Mouse (Mus musculus) adrenal gland, postnatal 14 days (tissue): Measurements from ENCODE around the gene Gng2. TPM values are rescaled to one million over a fixed set of nuclear protein-coding genes. Genes with fewer than 3 reads are reported as not detected.
A peak's percentile ranks its signal among the peaks of the same experiment; 100 is the strongest.

Experiments used
- DNase-seq: peaks from one replicate; pipeline ENCODE4 v3.0.0; 2021; ENCODE audit warnings: mixed read lengths
- long read RNA-seq, 2 experiments: library from polyadenylated mRNA; stranded (forward); transcript quantifications; one replicate each; pipeline ENCODE4 v2.0.0; 2021
- total RNA-seq: library from RNA; stranded (reverse); gene quantifications from 2 replicates; pipeline ENCODE4 v1.2.3, GENCODE M21; 2021

Gng2 gene
- 32.7 and 44.4 TPM in 2 replicates for total RNA-seq
- long read RNA-seq, experiment 1, partial matches to known transcripts = 0 of 7 reads
- long read RNA-seq, experiment 1, other reads (novel, unspliced or antisense) = 3 of 7 reads
- long read RNA-seq, experiment 2, partial matches to known transcripts = 0 of 1 reads
- long read RNA-seq, experiment 2, other reads (novel, unspliced or antisense) = 1 of 1 reads

DNA sequence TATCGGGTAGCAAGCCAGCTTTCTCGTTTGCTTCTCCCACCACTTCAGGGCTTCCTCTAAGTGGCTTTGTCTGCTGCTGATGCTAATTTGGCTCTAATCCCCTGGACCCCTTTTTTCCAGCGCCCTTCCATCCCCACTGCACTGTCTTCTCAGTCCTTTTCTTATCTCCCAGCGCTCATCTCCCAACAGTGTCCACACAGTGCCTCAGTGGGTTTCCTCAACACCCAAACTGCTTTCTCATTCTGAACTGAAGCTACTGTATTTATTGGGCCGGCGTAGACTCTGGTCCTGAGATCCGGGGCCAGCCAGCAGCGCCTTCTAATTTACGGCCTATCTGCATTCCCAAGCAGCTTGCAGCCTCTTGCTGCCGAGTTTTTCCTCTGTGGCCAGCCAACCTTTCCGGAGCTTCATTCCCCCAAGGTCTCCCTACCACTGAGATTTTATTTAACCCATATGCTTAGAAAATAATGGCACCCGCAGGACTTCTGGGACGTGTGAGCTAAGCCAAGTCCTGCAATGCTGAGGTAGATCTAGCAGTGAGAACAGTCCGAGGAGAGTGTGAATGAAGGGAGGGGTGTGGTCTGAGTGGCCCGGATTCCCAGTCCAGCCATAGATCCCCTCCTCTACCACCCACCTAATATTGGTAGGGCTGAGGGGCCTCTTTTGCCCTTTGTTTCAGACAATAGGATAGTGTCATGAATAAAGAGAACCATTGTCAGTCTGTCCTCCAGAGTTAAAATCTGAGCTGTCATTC, at the start of gene Gng2:
Gng2 (minus strand) TSS at position 357 of the 754 bp plus-strand sequence.
- DNase-seq = no peak

DNA sequence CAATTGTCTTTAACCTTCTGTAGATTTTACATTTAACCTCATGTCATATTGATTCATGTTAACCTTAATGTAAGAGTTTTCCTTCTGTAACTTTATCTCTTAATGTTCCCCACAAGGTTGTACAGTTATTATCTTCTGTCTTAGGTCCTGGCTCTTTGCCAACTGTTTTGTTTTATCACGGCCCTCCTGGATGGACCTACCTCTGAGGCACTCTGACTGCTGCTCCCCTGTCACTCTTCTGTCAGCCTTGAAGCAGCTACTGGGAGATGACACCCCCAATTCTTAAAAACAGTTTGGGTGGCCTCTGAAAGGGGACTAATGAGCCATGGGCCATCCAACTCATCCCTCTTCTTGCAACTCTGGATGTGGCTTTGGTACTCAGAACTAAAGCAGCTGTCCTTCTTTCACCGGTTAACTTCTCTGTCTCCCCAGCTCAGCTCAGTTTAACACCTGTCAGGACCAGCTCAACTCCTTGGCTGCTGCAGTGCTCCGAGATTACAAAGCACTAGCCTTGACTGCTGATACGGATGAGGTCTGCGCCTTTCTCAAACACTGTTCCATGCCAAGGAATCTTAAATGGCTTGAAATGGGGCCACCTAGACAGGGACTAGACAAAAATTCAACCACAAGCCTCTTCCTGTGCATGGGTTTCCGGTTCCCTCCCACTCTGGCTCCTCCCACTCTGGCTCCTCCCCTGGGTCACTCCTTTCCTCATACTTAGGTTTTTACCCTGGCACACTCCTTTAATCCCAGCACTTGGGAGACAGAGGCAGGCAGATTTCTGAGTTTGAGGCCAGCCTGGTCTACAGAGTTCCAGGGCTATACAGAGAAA, 47.7 kb upstream of the Gng2 start:
- peak; percentile 27 for DNase-seq

DNA sequence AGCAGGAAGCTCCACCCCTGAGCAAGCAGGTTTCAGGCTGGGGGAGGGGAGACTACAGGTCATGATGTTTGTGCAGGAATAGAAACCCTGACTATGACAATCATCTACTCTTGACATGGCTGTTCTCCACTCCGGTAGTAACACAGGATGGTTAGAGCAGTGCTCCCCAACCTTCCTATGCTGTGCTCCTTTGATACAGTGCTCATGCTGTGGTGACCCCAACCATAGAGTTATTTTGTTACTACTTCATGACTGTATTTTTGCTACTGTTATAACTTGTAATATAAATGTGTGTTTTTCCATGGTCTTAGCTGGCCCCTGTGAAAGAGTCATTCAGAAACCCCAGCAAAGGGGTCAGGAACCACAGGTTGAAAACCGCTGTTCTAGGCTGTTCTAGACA, 46.5 kb upstream of the Gng2 start:
- no peak for DNase-seq

DNA sequence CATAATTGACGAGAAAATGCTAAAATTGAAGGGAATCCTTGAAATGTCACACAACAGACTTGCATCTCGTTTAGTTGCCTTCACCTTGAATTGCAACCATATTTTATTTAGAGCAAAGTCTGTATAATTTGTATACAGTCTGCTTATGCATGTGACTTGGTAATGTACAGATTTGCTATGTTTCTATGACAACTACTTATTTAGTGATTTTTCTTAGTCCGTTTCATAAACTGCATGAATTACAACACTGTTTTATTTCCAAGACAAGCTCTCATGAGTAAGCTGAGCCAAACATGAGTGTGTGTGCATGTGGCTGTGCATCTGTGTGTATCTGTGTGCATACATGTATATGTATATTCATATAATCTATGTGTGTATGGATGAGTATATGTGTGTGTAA, 42.1 kb upstream of the Gng2 start:
- no peak for DNase-seq

DNA sequence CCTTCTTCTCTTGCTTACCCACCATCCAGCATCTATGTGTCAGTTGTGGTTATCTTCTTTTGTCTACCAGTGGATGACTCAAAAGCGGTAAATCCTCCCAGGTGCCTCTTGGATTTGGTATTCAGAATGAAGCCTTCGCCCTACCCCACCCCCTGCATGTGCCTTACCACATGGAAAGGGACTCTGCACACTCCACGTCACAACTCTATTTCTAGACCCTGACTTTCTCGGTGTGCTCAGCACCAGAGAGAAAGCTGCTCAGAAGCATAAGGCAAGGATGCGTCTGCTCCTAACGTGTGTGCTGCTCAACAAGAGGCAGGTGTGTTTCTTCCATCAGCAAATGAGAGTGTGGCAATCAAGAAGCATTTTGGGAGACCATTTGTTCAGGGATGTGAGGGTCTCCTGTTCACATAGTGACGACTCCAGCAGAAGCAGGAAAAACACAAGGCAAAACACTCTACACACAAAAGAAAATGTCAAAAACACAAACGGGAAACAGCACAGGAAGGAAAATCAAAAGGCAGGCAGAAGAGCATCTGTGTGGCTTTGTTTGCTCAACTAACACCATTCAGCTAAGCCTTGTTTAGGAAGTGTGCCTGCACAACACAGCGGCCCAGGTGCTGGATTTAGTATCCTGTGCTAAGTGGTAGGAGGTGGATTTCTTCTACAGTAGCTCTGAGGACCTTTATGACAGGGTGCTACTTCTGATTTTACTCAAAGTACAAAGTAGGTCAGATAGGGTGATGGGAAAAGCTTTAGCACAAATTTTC, 35.3 kb upstream of the Gng2 start:
- no peak for DNase-seq

DNA sequence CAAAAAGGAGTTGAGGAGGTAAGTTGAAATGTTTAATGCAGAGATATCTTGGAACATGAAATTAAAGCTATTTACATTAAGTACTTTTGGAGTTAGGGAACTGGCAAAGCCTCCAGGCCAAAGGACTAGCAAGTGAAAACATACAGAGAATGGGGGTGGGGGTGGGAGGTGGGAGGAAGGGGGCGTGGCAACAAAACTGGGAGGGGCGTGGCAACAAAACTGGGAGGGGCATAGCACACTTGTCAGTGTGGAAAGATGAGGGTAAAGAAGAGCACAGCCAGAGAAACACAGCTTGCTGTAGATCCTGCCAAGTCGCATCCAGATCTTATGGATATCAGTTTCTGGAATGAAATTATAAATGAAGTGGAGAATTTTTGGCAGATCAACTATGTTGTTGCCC, 30.0 kb upstream of the Gng2 start:
- DNase-seq = no peak

DNA sequence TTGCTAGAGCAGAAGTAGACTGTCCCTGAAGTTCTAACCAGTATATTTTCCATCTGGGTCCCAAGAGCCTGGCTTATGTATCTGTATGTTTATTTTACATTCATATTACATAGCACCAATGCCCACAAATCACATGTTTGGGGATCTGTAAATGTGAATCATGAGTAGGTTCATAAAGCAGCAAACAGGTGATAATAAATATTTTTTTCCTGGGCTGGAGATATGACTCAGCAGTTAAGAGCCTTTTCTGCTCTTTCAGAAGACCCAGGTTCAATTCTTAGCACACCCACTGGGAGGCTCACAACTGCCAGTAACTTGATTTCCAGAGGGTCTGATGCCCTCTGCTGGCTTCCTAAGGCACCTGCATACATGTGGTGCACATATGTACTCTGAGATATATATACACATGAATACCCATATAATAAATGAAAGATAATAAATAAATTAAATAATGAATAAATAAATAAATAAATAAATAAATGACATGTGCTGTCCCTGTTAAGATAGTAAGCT, 27.4 kb upstream of the Gng2 start:
- DNase-seq = no peak

DNA sequence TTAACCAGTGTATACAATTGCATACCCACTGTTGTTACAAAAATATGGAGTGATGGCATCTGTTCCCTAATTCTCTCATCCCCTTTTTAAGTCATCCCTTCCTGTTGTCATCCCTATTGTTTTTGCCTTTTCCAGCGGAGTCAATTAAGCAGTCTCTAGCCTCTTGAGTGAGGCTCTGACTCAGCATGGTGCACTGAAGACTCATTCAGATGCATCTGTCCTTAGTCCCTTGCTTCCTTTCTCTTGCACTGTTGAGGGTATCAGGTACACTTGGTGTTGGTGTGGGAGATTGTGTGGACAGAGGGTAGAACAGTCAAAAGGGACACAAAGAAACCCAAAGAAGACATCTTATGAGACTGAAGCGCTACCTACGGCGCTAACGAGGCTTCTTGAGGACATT, 19.4 kb upstream of the Gng2 start:
- no peak for DNase-seq

DNA sequence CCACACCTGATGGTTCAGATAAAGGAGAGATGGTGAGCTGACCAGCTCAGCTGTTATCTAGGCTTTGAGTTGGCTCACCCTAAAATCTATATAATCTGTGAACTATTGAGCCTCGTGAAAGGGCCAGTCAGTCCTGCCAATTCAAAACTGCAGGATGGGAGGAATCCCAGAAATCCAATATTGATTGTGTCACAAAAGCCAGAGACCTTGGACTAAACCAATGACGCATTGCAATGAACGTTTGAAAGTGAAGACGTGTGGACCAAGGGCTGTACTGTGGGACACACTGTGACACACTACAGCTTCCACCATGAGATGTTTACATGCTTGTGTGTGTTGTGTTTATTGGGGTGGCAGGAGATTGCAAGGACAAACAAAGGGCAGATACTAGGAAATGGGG, 18.5 kb upstream of the Gng2 start:
- DNase-seq = no peak

DNA sequence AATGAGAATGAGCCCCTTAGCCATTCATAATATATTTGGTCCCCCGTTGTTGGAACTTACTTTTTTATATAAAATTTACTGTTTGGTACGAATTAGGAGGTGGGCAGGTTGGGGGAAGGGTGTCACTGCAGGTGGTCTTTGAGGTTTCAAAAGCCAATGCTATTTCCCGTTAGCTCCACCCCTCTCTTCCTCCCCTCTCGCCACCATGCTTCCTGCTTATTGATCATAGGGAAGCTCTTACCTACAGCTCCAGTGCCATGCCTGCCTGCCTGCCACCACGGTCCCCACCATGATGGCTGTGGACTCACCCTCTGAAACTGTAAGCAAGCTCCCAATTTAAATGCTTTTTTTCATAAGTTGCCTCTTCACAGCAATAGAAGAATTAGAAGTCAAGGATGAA, 16.6 kb upstream of the Gng2 start:
- DNase-seq = no peak

DNA sequence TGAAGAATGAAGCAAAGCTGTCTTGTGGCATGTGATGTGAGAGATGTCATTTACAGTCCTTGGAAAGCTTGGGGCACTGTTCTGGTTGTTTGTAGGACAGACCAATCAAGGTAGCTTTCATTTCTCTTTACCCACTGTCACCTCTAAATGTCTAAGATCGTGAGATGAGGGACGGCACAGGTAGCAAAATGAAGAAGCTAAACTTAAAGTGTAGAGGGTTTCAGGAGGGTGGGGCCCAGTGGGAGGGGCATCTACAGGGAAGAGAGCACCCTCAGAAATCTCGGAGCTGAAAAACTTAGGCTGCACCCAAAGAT, 16.1 kb upstream of the Gng2 start:
- DNase-seq = no peak

DNA sequence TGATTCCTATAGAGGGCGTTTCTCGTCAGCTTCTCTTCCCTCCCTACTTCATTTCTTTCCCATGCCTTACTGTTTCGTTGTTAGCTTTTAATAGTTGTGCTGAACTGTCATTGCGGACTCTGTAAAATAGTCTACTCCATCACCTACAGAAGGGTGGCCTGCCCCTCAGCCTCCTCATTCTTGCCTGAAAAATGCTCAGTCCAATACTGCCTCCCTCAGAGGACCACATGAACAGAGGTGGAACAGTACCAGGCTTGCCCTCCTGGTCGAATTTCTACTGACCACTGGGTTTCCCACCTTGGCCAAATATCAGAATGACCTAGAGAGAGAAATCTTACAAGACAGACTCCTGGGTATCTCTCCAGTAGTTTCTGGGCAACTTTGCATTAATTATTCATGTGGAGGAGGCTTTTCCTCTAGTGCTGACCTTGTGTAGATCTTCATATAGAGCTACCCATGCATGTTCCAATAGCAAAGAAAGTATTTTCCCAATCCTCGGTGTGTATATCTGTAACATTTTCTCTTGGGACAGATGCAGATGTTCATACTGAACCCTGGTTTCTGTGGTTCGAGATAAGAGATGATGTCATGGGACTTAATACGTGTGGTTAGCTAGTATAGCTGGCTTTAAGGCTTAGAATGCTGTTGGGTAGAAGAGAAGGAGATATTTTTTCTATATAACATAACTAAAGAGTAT, 15.6 kb upstream of the Gng2 start:
- no peak for DNase-seq

DNA sequence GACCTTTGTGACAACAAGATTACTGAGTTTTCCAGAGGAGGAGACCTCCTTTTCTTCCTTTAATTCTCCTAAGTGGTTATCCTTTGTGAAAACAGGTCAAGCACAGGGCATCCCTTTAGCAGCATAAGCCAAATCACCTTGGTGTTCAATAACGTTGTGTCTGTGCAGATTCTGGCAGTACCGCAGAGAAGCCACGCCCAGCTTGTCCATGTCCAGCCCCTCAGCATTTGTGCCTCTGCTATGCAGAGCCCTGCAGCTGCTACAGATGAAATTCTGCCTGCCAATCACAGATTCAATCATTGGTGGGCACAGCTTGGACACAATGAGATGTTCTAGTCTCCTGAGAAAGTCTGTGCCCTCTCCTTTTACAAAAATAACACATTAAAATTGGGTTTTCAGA, 14.4 kb upstream of the Gng2 start:
- DNase-seq = no peak

DNA sequence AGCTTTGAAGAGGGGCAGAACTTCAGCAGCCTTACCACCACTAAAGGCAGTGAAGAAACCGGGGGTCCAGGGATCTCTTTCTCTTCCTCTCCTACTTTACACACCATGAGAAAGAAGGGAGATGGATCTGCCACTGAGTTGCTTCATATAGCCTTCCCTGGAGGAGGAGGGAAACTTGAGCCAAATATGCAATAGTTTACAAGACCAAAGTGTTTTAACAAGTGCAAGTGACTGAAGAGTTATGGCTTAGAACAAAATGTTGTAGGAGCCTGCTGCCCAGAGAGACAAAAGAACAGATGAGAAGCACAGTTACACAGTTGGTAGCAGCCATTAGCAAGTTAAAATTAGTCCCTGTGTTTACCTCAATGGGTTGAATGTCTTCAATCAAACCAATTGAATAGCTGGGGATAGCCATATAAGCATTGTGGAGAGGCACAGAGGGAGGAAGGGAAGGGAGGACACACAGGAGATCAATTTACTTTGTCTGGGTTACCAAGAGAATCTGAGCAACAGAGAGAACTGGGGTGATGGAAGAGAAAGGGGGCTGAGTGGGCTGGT, 13.1 kb upstream of the Gng2 start:
- no peak for DNase-seq

DNA sequence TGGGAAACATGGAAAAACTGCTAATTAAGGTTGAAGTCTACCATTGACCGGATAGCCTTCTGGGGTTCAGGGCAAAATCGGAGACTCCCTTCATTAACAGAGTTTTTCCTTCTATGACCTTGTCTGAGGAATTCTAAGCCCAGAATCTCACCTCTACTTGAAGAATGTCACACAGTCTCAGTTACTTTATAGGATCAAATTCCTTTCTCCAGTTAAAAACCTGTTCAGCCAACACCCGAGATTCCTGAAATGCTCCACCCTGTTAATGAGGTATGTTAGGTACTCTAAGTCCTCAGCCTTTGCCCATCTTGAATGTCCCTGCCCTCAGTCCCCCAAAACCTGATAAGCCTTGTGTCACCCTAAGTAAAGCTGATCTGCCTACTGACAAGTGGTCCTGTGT, 11.0 kb upstream of the Gng2 start:
- no peak for DNase-seq

DNA sequence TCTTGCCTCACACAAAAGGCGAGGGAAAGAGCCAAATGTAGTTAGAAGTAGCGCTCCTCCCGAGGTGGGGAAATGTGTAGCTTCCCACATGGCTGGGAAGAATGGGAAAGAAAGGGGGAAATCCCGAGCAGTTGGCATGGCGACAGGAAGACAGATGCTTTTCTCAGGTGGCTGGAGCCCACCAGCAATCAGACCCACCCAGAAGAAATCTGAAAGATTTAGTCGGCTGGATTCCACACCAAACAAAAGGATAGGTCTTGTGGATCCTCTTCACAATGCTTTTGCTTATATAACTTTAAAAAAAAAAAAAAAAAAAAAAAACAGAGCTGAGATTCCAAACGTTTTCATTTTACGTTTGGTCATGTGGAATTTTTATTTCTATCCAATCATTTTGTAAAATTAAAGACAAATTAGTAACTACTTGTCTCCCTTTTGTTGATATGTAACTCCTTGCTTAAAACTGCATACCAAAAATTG, 10.0 kb upstream of the Gng2 start:
- no peak for DNase-seq

DNA sequence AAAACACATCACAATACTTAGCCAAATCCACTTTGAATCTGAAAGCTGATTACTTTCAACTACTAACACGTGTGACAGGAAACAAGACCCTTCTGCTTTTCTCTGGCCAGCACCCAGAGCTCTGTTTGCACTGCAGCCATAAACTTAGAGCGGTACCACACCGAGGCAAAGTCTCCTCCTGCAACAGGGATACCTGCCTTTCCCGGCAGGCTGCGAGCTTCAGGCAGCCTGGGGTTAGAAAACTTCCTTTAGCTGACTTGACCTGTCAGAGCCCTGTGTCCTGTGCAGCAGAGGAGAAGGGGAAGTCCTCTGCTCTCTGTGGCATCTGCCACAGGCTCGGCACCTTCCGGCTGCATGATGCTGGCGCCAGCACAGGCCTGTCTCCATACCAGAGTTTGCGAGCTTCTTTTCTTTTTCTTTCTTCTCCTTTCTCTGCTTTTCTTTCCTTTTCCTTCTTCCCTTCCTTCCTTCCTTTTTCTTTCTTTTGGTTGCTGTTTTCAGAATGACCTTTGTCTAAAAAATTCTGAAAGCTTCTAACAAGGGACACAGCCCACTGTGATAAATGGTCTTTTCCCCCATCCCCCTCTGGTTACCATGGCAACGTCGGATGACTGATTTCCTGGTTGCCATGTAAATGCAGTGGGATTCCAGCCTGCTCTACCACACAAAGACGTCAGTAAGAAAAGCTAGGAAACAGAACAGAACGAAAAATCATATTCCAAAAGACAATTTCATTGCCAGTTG, 9.4 kb upstream of the Gng2 start:
- peak; percentile 86 for DNase-seq

DNA sequence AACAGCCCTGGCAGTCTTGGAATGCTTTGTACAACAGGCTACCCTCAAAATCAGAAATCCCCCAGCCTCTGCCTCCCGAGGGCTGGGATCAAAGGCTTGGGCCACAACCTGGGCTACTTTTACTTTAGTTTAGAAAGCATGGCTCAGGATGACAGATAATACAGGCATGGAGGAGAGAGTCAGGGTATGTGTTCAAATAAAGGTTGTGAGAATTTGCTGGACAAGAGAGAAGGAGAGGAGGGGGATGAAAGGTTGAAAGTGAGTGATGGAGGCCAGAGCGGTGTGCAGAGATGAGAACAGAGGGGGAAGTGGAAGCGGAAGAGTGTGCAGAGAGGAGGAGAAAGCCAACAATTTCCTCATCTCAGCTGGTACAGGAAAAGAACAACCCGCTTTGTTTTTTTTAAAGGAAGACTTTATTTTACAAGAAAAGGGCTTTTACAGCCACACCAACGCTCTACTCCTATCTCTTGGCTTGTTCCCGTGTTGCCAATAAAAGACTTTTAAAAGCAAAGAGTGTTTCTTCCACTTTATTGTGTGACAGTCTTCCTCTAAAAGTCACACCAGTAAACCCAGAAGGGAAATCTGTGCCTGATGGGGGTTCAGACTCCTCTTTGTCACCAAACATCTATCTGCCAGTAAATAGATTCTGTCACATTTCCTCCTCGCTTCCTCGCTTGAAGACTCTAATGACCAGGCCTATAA, 8.6 kb upstream of the Gng2 start:
- no peak for DNase-seq

DNA sequence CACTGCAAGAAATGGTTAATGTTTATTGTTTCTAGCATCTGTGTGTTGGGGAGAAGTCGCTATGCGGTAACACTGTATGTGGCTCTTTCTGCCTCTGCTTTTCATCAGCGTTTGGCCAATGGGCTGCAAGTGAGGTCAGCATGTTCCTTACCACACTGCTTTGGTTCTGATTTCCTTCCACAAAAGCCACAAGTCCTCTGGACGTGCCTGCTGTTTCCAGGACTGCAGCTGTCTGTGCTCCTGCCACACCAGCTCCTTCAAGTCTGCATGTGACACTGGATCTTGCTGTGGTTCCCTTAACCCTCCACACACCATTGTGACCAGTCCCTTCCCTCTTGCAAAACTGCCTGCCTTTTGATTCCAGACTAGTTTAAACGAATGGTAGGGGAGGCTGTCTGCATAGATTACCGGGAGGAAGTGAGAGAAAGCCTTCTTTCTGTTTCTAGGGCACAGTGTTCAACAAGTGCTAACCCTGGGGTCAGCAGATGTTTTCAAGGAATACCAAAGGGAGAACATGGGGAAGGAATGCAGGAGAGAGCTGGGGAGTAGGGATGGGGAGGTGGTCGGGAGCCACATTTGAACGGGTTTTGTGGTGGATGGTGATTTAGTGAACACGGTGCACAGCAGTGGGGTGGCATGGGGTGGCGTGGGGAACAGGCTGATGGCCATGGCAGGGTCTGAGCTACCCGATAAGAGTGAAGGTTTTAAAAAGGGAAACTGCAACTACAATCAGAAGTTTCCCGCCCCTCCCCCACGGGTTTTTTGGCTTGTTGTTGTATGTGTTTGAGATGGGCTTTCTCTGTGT, 7.9 kb upstream of the Gng2 start:
- peak; percentile 43 for DNase-seq
